Mouse (Mus musculus) hindbrain, embryonic 13.5 days (tissue): ENCODE measurements around the gene Mup2. TPM values are rescaled to one million over a fixed set of nuclear protein-coding genes. Genes with fewer than 3 reads are reported as not detected.
"Not testable (repeated sequence)": the region's sequence is repeated elsewhere in the genome, so short reads cannot be mapped to it uniquely, and the experiment has no call there.

Experiments
- ATAC-seq: fragments of 200-750 bp; cut with Nextera tagmentation; 2 replicates; pipeline ENCODE4 v1.8.0; 2017; ENCODE audit warnings: moderate TSS enrichment; ENCODE audit not compliant: low FRiP score
- H3K27ac ChIP-seq: fragments of 300-500 bp; sonication (generic); 2 replicates; pipeline ENCODE4 v1.5.1; 2015; ENCODE audit warnings: inconsistent platforms, mild to moderate bottlenecking, moderate library complexity
- H3K27me3 ChIP-seq: fragments of 300-500 bp; sonication (generic); 2 replicates; pipeline ENCODE4 v1.6.1; 2015; ENCODE audit warnings: mild to moderate bottlenecking, inconsistent platforms
- H3K36me3 ChIP-seq: fragments of 300-500 bp; sonication (generic); 2 replicates; pipeline ENCODE4 v1.6.1; 2015; ENCODE audit warnings: mild to moderate bottlenecking, inconsistent platforms
- H3K4me1 ChIP-seq: fragments of 300-500 bp; sonication (generic); replicated peaks from 2 replicates; pipeline ENCODE4 v1.6.1; 2015; ENCODE audit warnings: inconsistent platforms
- H3K4me2 ChIP-seq: fragments of 300-500 bp; sonication (generic); 2 replicates; pipeline ENCODE4 v1.6.1; 2015; ENCODE audit warnings: inconsistent platforms, mild to moderate bottlenecking, moderate library complexity
- H3K4me3 ChIP-seq: fragments of 300-500 bp; sonication (generic); 2 replicates; pipeline ENCODE4 v1.5.1; 2015; ENCODE audit warnings: mild to moderate bottlenecking, inconsistent platforms
- H3K9ac ChIP-seq: fragments of 300-500 bp; sonication (generic); 2 replicates; pipeline ENCODE4 v1.6.1; 2015; ENCODE audit warnings: mild to moderate bottlenecking, inconsistent platforms
- H3K9me3 ChIP-seq: fragments of 300-500 bp; sonication (generic); 2 replicates; pipeline ENCODE4 v1.6.1; 2016; ENCODE audit warnings: inconsistent platforms
- polyA plus RNA-seq: library from polyadenylated mRNA; unstranded; fragments of >200 nt; fragmentation: Nextera tagmentation; extraction: Ambion mirVana; gene quantifications from 2 replicates; pipeline ENCODE4 v1.2.1, GENCODE M21; 2015

Gene Mup2
- not detected in 2 replicates for polyA plus RNA-seq

- H3K4me1 ChIP-seq, H3K36me3 ChIP-seq, H3K4me3 ChIP-seq, H3K9ac ChIP-seq, H3K27me3 ChIP-seq, ATAC-seq, H3K4me2 ChIP-seq, H3K9me3 ChIP-seq, H3K27ac ChIP-seq: not testable (repeated sequence)
Observed at GRCm38 (mm10) chr4:60154189-60154588, at the start of gene Mup2. Gene Mup2, minus strand, starts transcription at chr4:60154289.

Other genes starting within 250 kb of the Mup2 start
- gene Slc46a2, start 239.2 kb downstream of the Mup2 start, polyA plus RNA-seq, result 0.08 TPM in 1 of 2 replicates, not detected in the other
- gene Mup4, start 193.6 kb downstream of the Mup2 start, polyA plus RNA-seq, result not detected in 2 replicates
- gene Mup6, start 190.0 kb downstream of the Mup2 start, polyA plus RNA-seq, result not detected in 2 replicates
- gene Mup7, start 83.8 kb downstream of the Mup2 start, polyA plus RNA-seq, result not detected in 2 replicates
- not detected in 2 replicates for gene Mup8, start 68.3 kb upstream of the Mup2 start, polyA plus RNA-seq